Mouse (Mus musculus): ENCODE results near the gene Snx29.

GRCm38 (mm10) chr16:11407932-11408620 lies 85.4 kb downstream of the Snx29 start:
- no peak for TF ChIP-seq CTCF (IDR thresholded peaks at IDR 0.05)
- no peak for TF ChIP-seq EP300 (IDR thresholded peaks at IDR 0.05)
